Mouse (Mus musculus) urinary bladder, postnatal 25 days (tissue): ENCODE data around the gene Ppcs.
A peak's percentile ranks its signal among the peaks of the same experiment; 100 is the strongest.

ENCODE experiments used
- DNase-seq: peaks from one replicate; pipeline ENCODE4 v3.0.0; 2022; ENCODE audit warnings: low spot score

Ppcs gene

GRCm38 (mm10) chr4:119422294-119422964, at the start of gene Ppcs, which contains the start of gene Zmynd12:
Gene Ppcs (minus strand): TSS chr4:119422420.
Gene Zmynd12 (plus strand): TSS chr4:119422814.
- peak; percentile 84 for DNase-seq

- no peak for DNase-seq
Observed at GRCm38 (mm10) chr4:119467720-119468380, 45.6 kb upstream of the Ppcs start.

- DNase-seq = no peak
Observed at GRCm38 (mm10) chr4:119465841-119466240, 43.6 kb upstream of the Ppcs start.

- DNase-seq = no peak
Observed at GRCm38 (mm10) chr4:119463756-119464419, 41.7 kb upstream of the Ppcs start.

- DNase-seq = peak; percentile 29
Observed at GRCm38 (mm10) chr4:119462858-119463755, 40.9 kb upstream of the Ppcs start.

GRCm38 (mm10) chr4:119462457-119462856, 40.2 kb upstream of the Ppcs start:
- DNase-seq = no peak

- no peak for DNase-seq
Observed at GRCm38 (mm10) chr4:119460728-119461141, 38.5 kb upstream of the Ppcs start.

- DNase-seq = no peak
Observed at GRCm38 (mm10) chr4:119460296-119460695, 38.1 kb upstream of the Ppcs start.

- no peak for DNase-seq
Observed at GRCm38 (mm10) chr4:119453533-119453932, 31.3 kb upstream of the Ppcs start.

- no peak for DNase-seq
Observed at GRCm38 (mm10) chr4:119453128-119453527, 30.9 kb upstream of the Ppcs start.

- DNase-seq = no peak
Observed at GRCm38 (mm10) chr4:119450436-119450835, 28.2 kb upstream of the Ppcs start.

GRCm38 (mm10) chr4:119447786-119448185, 25.6 kb upstream of the Ppcs start:
- DNase-seq = no peak

- no peak for DNase-seq
Observed at GRCm38 (mm10) chr4:119447261-119447660, 25.0 kb upstream of the Ppcs start.

- no peak for DNase-seq
Observed at GRCm38 (mm10) chr4:119442539-119442938, 20.3 kb upstream of the Ppcs start.

GRCm38 (mm10) chr4:119441836-119442235, 19.6 kb upstream of the Ppcs start:
- DNase-seq = no peak

- DNase-seq = no peak
Observed at GRCm38 (mm10) chr4:119437936-119438335, 15.7 kb upstream of the Ppcs start.

GRCm38 (mm10) chr4:119430678-119431077, 8.5 kb upstream of the Ppcs start:
- peak; percentile 42 for DNase-seq

GRCm38 (mm10) chr4:119427680-119428079, 5.5 kb upstream of the Ppcs start:
- DNase-seq = no peak

- DNase-seq = no peak
Observed at GRCm38 (mm10) chr4:119425601-119426000, 3.4 kb upstream of the Ppcs start.

GRCm38 (mm10) chr4:119425077-119425476, 2.9 kb upstream of the Ppcs start:
- no peak for DNase-seq

GRCm38 (mm10) chr4:119421921-119422293, 313 bp downstream of the Ppcs start:
- DNase-seq = no peak

GRCm38 (mm10) chr4:119421191-119421590, 1.0 kb downstream of the Ppcs start:
- DNase-seq = no peak
